Mouse (Mus musculus): Measurements from ENCODE around the gene Ift46.
"Not testable (repeated sequence)": the region's sequence is repeated elsewhere in the genome, so short reads cannot be mapped to it uniquely, and the experiment has no call there.

Gene Ift46

GRCm38 (mm10) chr9:44735886-44736285 lies 31.8 kb upstream of the Ift46 start:
- in situ Hi-C loops (cut with MboI, MseI): no loop called here

GRCm38 (mm10) chr9:44736301-44736700 lies 31.4 kb upstream of the Ift46 start:
- in situ Hi-C loops (cut with MboI, MseI): no loop called here

GRCm38 (mm10) chr9:44737240-44737949 lies 30.3 kb upstream of the Ift46 start:
- in situ Hi-C loops (cut with MboI, MseI): no loop called here

GRCm38 (mm10) chr9:44740663-44741192 lies 27.0 kb upstream of the Ift46 start:
- in situ Hi-C loops (cut with MboI, MseI): no loop called here

GRCm38 (mm10) chr9:44745371-44745770 lies 22.3 kb upstream of the Ift46 start:
- in situ Hi-C loops (cut with MboI, MseI): no loop called here

- in situ Hi-C loops (cut with MboI, MseI): no loop called here
Measured at GRCm38 (mm10) chr9:44746666-44747065, 21.0 kb upstream of the Ift46 start.

GRCm38 (mm10) chr9:44747341-44747740 lies 20.4 kb upstream of the Ift46 start:
- in situ Hi-C loops (cut with MboI, MseI): no loop called here

GRCm38 (mm10) chr9:44748473-44748872 lies 19.2 kb upstream of the Ift46 start:
- in situ Hi-C loops (cut with MboI, MseI): no loop called here

- in situ Hi-C loops (cut with MboI, MseI): no loop called here
Measured at GRCm38 (mm10) chr9:44760873-44761272, 6.8 kb upstream of the Ift46 start.

GRCm38 (mm10) chr9:44768029-44768394 lies 304 bp downstream of the Ift46 start:
- in situ Hi-C loops (cut with MboI, MseI): not testable (repeated sequence)

GRCm38 (mm10) chr9:44771376-44771775 lies 3.7 kb downstream of the Ift46 start:
- in situ Hi-C loops (cut with MboI, MseI): no loop called here

- in situ Hi-C loops (cut with MboI, MseI): no loop called here
Measured at GRCm38 (mm10) chr9:44772392-44772749, 4.7 kb downstream of the Ift46 start.

- in situ Hi-C loops (cut with MboI, MseI): no loop called here
Measured at GRCm38 (mm10) chr9:44772750-44773651, 5.3 kb downstream of the Ift46 start.

- in situ Hi-C loops (cut with MboI, MseI): no loop called here
Measured at GRCm38 (mm10) chr9:44792842-44793241, 25.1 kb downstream of the Ift46 start.

- in situ Hi-C loops (cut with MboI, MseI): no loop called here
Measured at GRCm38 (mm10) chr9:44798298-44798697, 30.6 kb downstream of the Ift46 start.

- in situ Hi-C loops (cut with MboI, MseI): no loop called here
Measured at GRCm38 (mm10) chr9:44799102-44799957, 31.6 kb downstream of the Ift46 start, which contains the start of gene Tmem25. Tmem25 (minus strand) TSS chr9:44799307.

- in situ Hi-C loops (cut with MboI, MseI): no loop called here
Measured at GRCm38 (mm10) chr9:44799958-44800324, 32.2 kb downstream of the Ift46 start.

GRCm38 (mm10) chr9:44801669-44802068 lies 34.0 kb downstream of the Ift46 start:
- in situ Hi-C loops (cut with MboI, MseI): no loop called here

GRCm38 (mm10) chr9:44802808-44803450 lies 35.2 kb downstream of the Ift46 start, which contains the start of gene Ttc36:
Ttc36 (minus strand) TSS chr9:44803072.
- in situ Hi-C loops (cut with MboI, MseI): no loop called here

GRCm38 (mm10) chr9:44804678-44805077 lies 37.0 kb downstream of the Ift46 start:
- in situ Hi-C loops (cut with MboI, MseI): no loop called here

GRCm38 (mm10) chr9:44805536-44805935 lies 37.8 kb downstream of the Ift46 start:
- in situ Hi-C loops (cut with MboI, MseI): no loop called here

Measured in T-helper 2 cell (primary cell).